Mouse (Mus musculus): Measurements from ENCODE around the gene Olfr150. TPM values are rescaled to one million over a fixed set of nuclear protein-coding genes. Genes with fewer than 3 reads are reported as not detected.
"Not testable (repeated sequence)": the region's sequence is repeated elsewhere in the genome, so short reads cannot be mapped to it uniquely, and the experiment has no call there.

Olfr150 gene
- polyA plus RNA-seq (2015; fragmentation: Nextera tagmentation; extraction: Ambion mirVana): not detected in 2 replicates

- Histone ChIP-seq H3K4me2 (ENCODE audit: low read length) (no peak within 1 kb of the TSS), H3K36me3 (ENCODE audit: insufficient read depth, low read length) (no peaks in the 10 kb centered on the region), H3K9ac (ENCODE audit: low read depth, low read length) (no peak within 1 kb of the TSS), H3K4me1 (replicated peaks; ENCODE audit: insufficient read depth, low read length) (no peaks in the 10 kb centered on the region), H3K4me3 (replicated peaks; ENCODE audit: low read depth, low read length) (no peak within 1 kb of the TSS), H3K9me3 (replicated peaks; ENCODE audit: low read length) (no peaks in the 10 kb centered on the region), H3K27me3 (ENCODE audit: insufficient read depth, low read length) (no peaks in the 10 kb centered on the region), H3K27ac (no peak within 1 kb of the TSS)
- ATAC-seq (replicated peaks; ENCODE audit: low FRiP score, low read depth): no peak
- no peak for DNase-seq (ENCODE audit: low spot score)
- TF ChIP-seq CTCF (IDR thresholded peaks at IDR 0.05; ENCODE audit: low read depth): no peak
These were observed at the start of gene Olfr150 for GRCm38 (mm10) chr9:39730678-39731077. TSS of gene Olfr150 (plus strand) at chr9:39730978.

- not testable (repeated sequence) for H3K9me3 ChIP-seq (replicated peaks; ENCODE audit: low read length); H3K27ac ChIP-seq; ATAC-seq (replicated peaks; ENCODE audit: low FRiP score, low read depth); H3K27me3 ChIP-seq (ENCODE audit: insufficient read depth, low read length); H3K4me2 ChIP-seq (ENCODE audit: low read length); H3K4me1 ChIP-seq (replicated peaks; ENCODE audit: insufficient read depth, low read length); H3K36me3 ChIP-seq (ENCODE audit: insufficient read depth, low read length); H3K4me3 ChIP-seq (replicated peaks; ENCODE audit: low read depth, low read length); DNase-seq (ENCODE audit: low spot score); H3K9ac ChIP-seq (ENCODE audit: low read depth, low read length)
- 80% methylated on average over 8 of the region's 8 CpGs for WGBS
These were observed 29.7 kb upstream of the Olfr150 start for GRCm38 (mm10) chr9:39701123-39701522.

- no peaks in the 10 kb centered on the region for H3K27me3 ChIP-seq (ENCODE audit: insufficient read depth, low read length)
- no peak within 1 kb of the TSS for H3K27ac ChIP-seq
- H3K4me3 ChIP-seq (replicated peaks; ENCODE audit: low read depth, low read length): no peak within 1 kb of the TSS
- no peaks in the 10 kb centered on the region for H3K9me3 ChIP-seq (replicated peaks; ENCODE audit: low read length)
- ATAC-seq (replicated peaks; ENCODE audit: low FRiP score, low read depth) (no peak), DNase-seq (ENCODE audit: low spot score) (no peak)
- H3K36me3 ChIP-seq (ENCODE audit: insufficient read depth, low read length): no peaks in the 10 kb centered on the region
- no peak within 1 kb of the TSS for H3K4me2 ChIP-seq (ENCODE audit: low read length)
- no peak within 1 kb of the TSS for H3K9ac ChIP-seq (ENCODE audit: low read depth, low read length)
- TF ChIP-seq CTCF (IDR thresholded peaks at IDR 0.05; ENCODE audit: low read depth): no peak
- no peaks in the 10 kb centered on the region for H3K4me1 ChIP-seq (replicated peaks; ENCODE audit: insufficient read depth, low read length)
These were observed 23.8 kb upstream of the Olfr150 start, which contains the start of gene Olfr149 for GRCm38 (mm10) chr9:39707017-39707416. TSS of gene Olfr149 (minus strand) at chr9:39707117.

- Histone ChIP-seq H3K27ac (no peak overlapping the region), H3K27me3 (ENCODE audit: insufficient read depth, low read length) (no peaks in the 10 kb centered on the region), H3K4me1 (replicated peaks; ENCODE audit: insufficient read depth, low read length) (no peaks in the 10 kb centered on the region), H3K4me2 (ENCODE audit: low read length) (no peak overlapping the region), H3K9ac (ENCODE audit: low read depth, low read length) (no peak overlapping the region), H3K9me3 (replicated peaks; ENCODE audit: low read length) (no peaks in the 10 kb centered on the region), H3K36me3 (ENCODE audit: insufficient read depth, low read length) (no peaks in the 10 kb centered on the region), H3K4me3 (replicated peaks; ENCODE audit: low read depth, low read length) (no peak overlapping the region)
- WGBS: 33% methylated on average over 3 of the region's 3 CpGs
- DNase-seq (ENCODE audit: low spot score): peak; percentile 32
- no peak for TF ChIP-seq CTCF (IDR thresholded peaks at IDR 0.05; ENCODE audit: low read depth)
- no peak for ATAC-seq (replicated peaks; ENCODE audit: low FRiP score, low read depth)
These were observed 21.8 kb upstream of the Olfr150 start for GRCm38 (mm10) chr9:39708958-39709357.

GRCm38 (mm10) chr9:39711053-39711452 is 19.7 kb upstream of the Olfr150 start, which contains the start of gene Olfr965:
TSS of gene Olfr965 (plus strand) at chr9:39711353.
- Histone ChIP-seq H3K27ac (no peak within 1 kb of the TSS), H3K4me1 (replicated peaks; ENCODE audit: insufficient read depth, low read length) (no peaks in the 10 kb centered on the region), H3K4me2 (ENCODE audit: low read length) (no peak within 1 kb of the TSS), H3K36me3 (ENCODE audit: insufficient read depth, low read length) (no peaks in the 10 kb centered on the region), H3K9me3 (replicated peaks; ENCODE audit: low read length) (no peaks in the 10 kb centered on the region), H3K4me3 (replicated peaks; ENCODE audit: low read depth, low read length) (no peak within 1 kb of the TSS), H3K9ac (ENCODE audit: low read depth, low read length) (no peak within 1 kb of the TSS), H3K27me3 (ENCODE audit: insufficient read depth, low read length) (no peaks in the 10 kb centered on the region)
- no peak for TF ChIP-seq CTCF (IDR thresholded peaks at IDR 0.05; ENCODE audit: low read depth)
- no peak for DNase-seq (ENCODE audit: low spot score)
- ATAC-seq (replicated peaks; ENCODE audit: low FRiP score, low read depth): no peak

GRCm38 (mm10) chr9:39740741-39741140 is 10.0 kb downstream of the Olfr150 start:
- DNase-seq (ENCODE audit: low spot score) (no peak), ATAC-seq (replicated peaks; ENCODE audit: low FRiP score, low read depth) (no peak)
- Histone ChIP-seq H3K9me3 (replicated peaks; ENCODE audit: low read length) (no peaks in the 10 kb centered on the region), H3K4me2 (ENCODE audit: low read length) (no peak overlapping the region), H3K4me3 (replicated peaks; ENCODE audit: low read depth, low read length) (no peak overlapping the region), H3K27ac (no peak overlapping the region), H3K36me3 (ENCODE audit: insufficient read depth, low read length) (no peaks in the 10 kb centered on the region), H3K4me1 (replicated peaks; ENCODE audit: insufficient read depth, low read length) (no peaks in the 10 kb centered on the region), H3K27me3 (ENCODE audit: insufficient read depth, low read length) (no peaks in the 10 kb centered on the region), H3K9ac (ENCODE audit: low read depth, low read length) (no peak overlapping the region)
- 79% methylated on average over 1 of the region's 1 CpGs for WGBS
- no peak for TF ChIP-seq CTCF (IDR thresholded peaks at IDR 0.05; ENCODE audit: low read depth)

- Histone ChIP-seq H3K27me3 (ENCODE audit: insufficient read depth, low read length) (no peaks in the 10 kb centered on the region), H3K9ac (ENCODE audit: low read depth, low read length) (no peak within 1 kb of the TSS), H3K27ac (no peak within 1 kb of the TSS), H3K4me1 (replicated peaks; ENCODE audit: insufficient read depth, low read length) (no peaks in the 10 kb centered on the region), H3K4me3 (replicated peaks; ENCODE audit: low read depth, low read length) (no peak within 1 kb of the TSS), H3K9me3 (replicated peaks; ENCODE audit: low read length) (no peaks in the 10 kb centered on the region), H3K4me2 (ENCODE audit: low read length) (no peak within 1 kb of the TSS), H3K36me3 (ENCODE audit: insufficient read depth, low read length) (no peaks in the 10 kb centered on the region)
- TF ChIP-seq CTCF (IDR thresholded peaks at IDR 0.05; ENCODE audit: low read depth): no peak
- DNase-seq (ENCODE audit: low spot score) (no peak), ATAC-seq (replicated peaks; ENCODE audit: low FRiP score, low read depth) (no peak)
These were observed 15.2 kb downstream of the Olfr150 start, which contains the start of gene Olfr967 for GRCm38 (mm10) chr9:39745949-39746348. TSS of gene Olfr967 (plus strand) at chr9:39746249.

Measured in kidney, postnatal 0 days (tissue).